Mouse (Mus musculus): ENCODE data around the gene Pbx1. TPM values are rescaled to one million over a fixed set of nuclear protein-coding genes. Genes with fewer than 3 reads are reported as not detected.

Pbx1 gene
- total RNA-seq, 2 experiments from 2014 or later, result 120 to 123 TPM

GRCm38 (mm10) chr1:168431711-168432231 is 299 bp downstream of the Pbx1 start:
- H3K4me3 ChIP-seq, result peak overlapping the region; percentile 86
- peak in 1 of 2 experiments; percentile 68 for DNase-seq (ENCODE audit: low spot score in 2 of 2)
- TF ChIP-seq CTCF (conservative IDR thresholded peaks at IDR 0.05), result no peak
- H3K27ac ChIP-seq, result peak overlapping the region; percentile 98

GRCm38 (mm10) chr1:168430868-168431710 is 981 bp downstream of the Pbx1 start:
- H3K4me3 ChIP-seq, result peak overlapping the region; percentile 86
- peak overlapping the region; percentile 98 for H3K27ac ChIP-seq
- DNase-seq (ENCODE audit: low spot score in 2 of 2), result no peak
- TF ChIP-seq CTCF (conservative IDR thresholded peaks at IDR 0.05), result no peak

- no peak for DNase-seq (ENCODE audit: low spot score in 2 of 2)
- H3K4me3 ChIP-seq, result peak overlapping the region; percentile 86
- no peak for TF ChIP-seq CTCF (conservative IDR thresholded peaks at IDR 0.05)
- peak overlapping the region; percentile 98 for H3K27ac ChIP-seq
Observed at GRCm38 (mm10) chr1:168429856-168430644, 2.0 kb downstream of the Pbx1 start.

GRCm38 (mm10) chr1:168429406-168429805 is 2.7 kb downstream of the Pbx1 start:
- no peak for DNase-seq (ENCODE audit: low spot score in 2 of 2)
- TF ChIP-seq CTCF (conservative IDR thresholded peaks at IDR 0.05), result no peak
- H3K27ac ChIP-seq, result peak overlapping the region; percentile 98
- peak overlapping the region; percentile 86 for H3K4me3 ChIP-seq

- TF ChIP-seq CTCF (conservative IDR thresholded peaks at IDR 0.05), result no peak
- no peak for DNase-seq (ENCODE audit: low spot score in 2 of 2)
- Histone ChIP-seq H3K27ac (peak overlapping the region; percentile 98), H3K4me3 (peak overlapping the region; percentile 86)
Observed at GRCm38 (mm10) chr1:168428255-168428654, 3.8 kb downstream of the Pbx1 start.

GRCm38 (mm10) chr1:168427596-168427995 is 4.5 kb downstream of the Pbx1 start:
- Histone ChIP-seq H3K4me3 (peak overlapping the region; percentile 86), H3K27ac (peak overlapping the region; percentile 98)
- TF ChIP-seq CTCF (conservative IDR thresholded peaks at IDR 0.05), result no peak
- no peak for DNase-seq (ENCODE audit: low spot score in 2 of 2)

- TF ChIP-seq CTCF (conservative IDR thresholded peaks at IDR 0.05), result no peak
- Histone ChIP-seq H3K4me3 (peak overlapping the region; percentile 86), H3K27ac (peak overlapping the region; percentile 98)
- no peak for DNase-seq (ENCODE audit: low spot score in 2 of 2)
Observed at GRCm38 (mm10) chr1:168426900-168427299, 5.2 kb downstream of the Pbx1 start.

GRCm38 (mm10) chr1:168426281-168426680 is 5.8 kb downstream of the Pbx1 start:
- no peak for TF ChIP-seq CTCF (conservative IDR thresholded peaks at IDR 0.05)
- Histone ChIP-seq H3K27ac (peak overlapping the region; percentile 98), H3K4me3 (peak overlapping the region; percentile 86)
- DNase-seq (ENCODE audit: low spot score in 2 of 2), result no peak

- Histone ChIP-seq H3K4me3 (peak overlapping the region; percentile 86), H3K27ac (peak overlapping the region; percentile 98)
- DNase-seq (ENCODE audit: low spot score in 2 of 2), result no peak
- TF ChIP-seq CTCF (conservative IDR thresholded peaks at IDR 0.05), result no peak
Observed at GRCm38 (mm10) chr1:168425017-168425705, 6.9 kb downstream of the Pbx1 start.

- no peak for TF ChIP-seq CTCF (conservative IDR thresholded peaks at IDR 0.05)
- Histone ChIP-seq H3K27ac (peak overlapping the region; percentile 71), H3K4me3 (peak overlapping the region; percentile 26; the same call in 1 of the 2 replicates)
- no peak for DNase-seq (ENCODE audit: low spot score in 2 of 2)
Observed at GRCm38 (mm10) chr1:168423389-168423930, 8.6 kb downstream of the Pbx1 start.

- no peak overlapping the region for H3K4me3 ChIP-seq
- DNase-seq (ENCODE audit: low spot score in 2 of 2), result peak; percentile 43 to 47
- H3K27ac ChIP-seq, result peak overlapping the region; percentile 74; the same call in 1 of the 2 replicates
- peak; percentile 29; the same call in 1 of the 2 replicates for TF ChIP-seq CTCF (conservative IDR thresholded peaks at IDR 0.05)
Observed at GRCm38 (mm10) chr1:168418903-168419302, 13.2 kb downstream of the Pbx1 start.

GRCm38 (mm10) chr1:168417626-168418025 is 14.4 kb downstream of the Pbx1 start:
- Histone ChIP-seq H3K27ac (peak overlapping the region; percentile 43; the same call in 1 of the 2 replicates), H3K4me3 (no peak overlapping the region)
- no peak for DNase-seq (ENCODE audit: low spot score in 2 of 2)
- TF ChIP-seq CTCF (conservative IDR thresholded peaks at IDR 0.05), result no peak
